Mouse (Mus musculus) urinary bladder, postnatal 25 days (tissue): ENCODE measurements at regions not wholly inside any gene's neighbourhood (a gene's known extent, or its start where the extent isn't known, plus 50 kb on each side); places are given as distances from the start of the nearest gene placed in this dataset.
A peak's percentile ranks its signal among the peaks of the same experiment; 100 is the strongest.

Experiments
- DNase-seq: peaks from one replicate; pipeline ENCODE4 v3.0.0; 2022; ENCODE audit warnings: low spot score

- DNase-seq: no peak
Measured at GRCm38 (mm10) chr13:33721851-33722250, 60.6 kb downstream of the Serpinb6d start.

DNA sequence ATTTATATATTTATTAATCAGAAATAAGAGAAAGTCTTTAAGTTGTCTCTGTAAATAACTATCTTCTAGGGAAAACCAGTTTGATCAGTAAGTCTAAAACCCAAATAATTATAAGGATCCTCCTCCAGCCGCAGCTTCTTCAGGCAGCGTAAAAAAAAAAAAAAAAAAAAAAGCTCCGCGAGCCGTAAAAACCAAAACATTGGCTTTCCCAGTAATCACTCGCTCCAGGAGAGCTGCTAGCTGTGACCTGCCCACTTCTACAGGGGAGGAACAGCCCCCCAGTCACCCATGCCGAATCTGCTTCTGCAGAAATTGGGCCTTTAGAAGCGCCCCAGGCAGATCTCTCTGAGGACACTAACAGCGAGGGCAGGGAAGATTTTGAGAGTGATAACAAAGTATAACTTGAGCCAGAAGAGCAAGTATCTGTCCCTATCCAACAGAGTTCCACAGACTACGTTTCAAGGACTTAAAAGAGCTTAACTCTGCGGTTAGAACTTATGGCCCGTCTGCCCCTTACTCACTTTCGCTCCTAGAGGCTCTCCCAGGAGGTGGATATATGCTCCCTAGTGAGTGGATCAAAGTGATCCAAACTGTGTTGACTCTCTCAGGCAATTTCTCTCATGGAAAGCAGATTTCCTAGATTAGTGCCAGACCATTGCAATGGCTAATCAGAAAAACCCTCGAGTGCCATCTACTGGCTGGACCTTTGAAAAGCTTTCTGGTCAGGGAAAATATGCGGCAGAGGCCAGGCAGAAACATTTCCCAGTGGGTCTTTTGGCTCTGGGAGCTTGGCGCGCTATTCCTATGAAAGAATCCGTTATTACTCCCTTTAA lies 80.7 kb downstream of the Serpinb6e start:
- peak; percentile 68 for DNase-seq

- DNase-seq: no peak
Measured at GRCm38 (mm10) chr13:33763295-33763916, 79.8 kb downstream of the Serpinb6e start.
